Mouse (Mus musculus) myocyte (in vitro differentiated cells): ENCODE results near the gene Gm49337.

Source experiments
- CEBPB ChIP-seq: IDR thresholded peaks from 2 replicates; pipeline ENCODE4 v1.6.1; 2011; ENCODE audit warnings: mild to moderate bottlenecking, moderate library complexity; ENCODE audit not compliant: poor library complexity, insufficient read depth, severe bottlenecking
- E2F4 ChIP-seq: IDR thresholded peaks from one replicate; pipeline ENCODE4 v1.6.1; 2011; ENCODE audit warnings: mild to moderate bottlenecking, control low read depth, moderate library complexity; ENCODE audit not compliant: insufficient read depth
- MAX ChIP-seq: IDR thresholded peaks from one replicate; pipeline ENCODE4 v1.6.1; 2011; ENCODE audit warnings: low read depth, mild to moderate bottlenecking, control low read depth
- POLR2A ChIP-seq: IDR thresholded peaks from one replicate; pipeline ENCODE4 v1.6.1; 2011; ENCODE audit warnings: low read depth, mild to moderate bottlenecking, control low read depth, moderate library complexity; ENCODE audit not compliant: insufficient read length
- POLR2AphosphoS2 ChIP-seq: IDR thresholded peaks from one replicate; pipeline ENCODE4 v1.6.1; 2011; ENCODE audit warnings: low read depth, control low read depth; ENCODE audit not compliant: insufficient read length
- SRF ChIP-seq: IDR thresholded peaks from one replicate; pipeline ENCODE4 v1.6.1; 2011; ENCODE audit warnings: low read depth; ENCODE audit not compliant: control insufficient read depth, insufficient read length
- TCF12 ChIP-seq: IDR thresholded peaks from one replicate; pipeline ENCODE4 v1.6.1; 2011; ENCODE audit warnings: mild to moderate bottlenecking, control low read depth; ENCODE audit not compliant: poor library complexity, insufficient read depth, severe bottlenecking
- USF1 ChIP-seq: IDR thresholded peaks from one replicate; pipeline ENCODE4 v1.6.1; 2011; ENCODE audit warnings: low read depth, mild to moderate bottlenecking, control low read depth, moderate library complexity

- no peak for TF ChIP-seq POLR2A
- no peak for TF ChIP-seq USF1
- no peak for TF ChIP-seq MAX
- TF ChIP-seq CEBPB = no peak
- no peak for TF ChIP-seq SRF
- TF ChIP-seq POLR2AphosphoS2 = no peak
- no peak for TF ChIP-seq E2F4
- TF ChIP-seq TCF12 = no peak
Observed at GRCm38 (mm10) chr4:116268220-116268619, 95.0 kb downstream of the Gm49337 start.
